Mouse (Mus musculus) MEL (cell line): Measurements from ENCODE around the gene Rhou. TPM values are rescaled to one million over a fixed set of nuclear protein-coding genes. Genes with fewer than 3 reads are reported as not detected.

Source experiments
- DNase-seq: peaks from one replicate; pipeline ENCODE4 v3.0.0; 2011; ENCODE audit warnings: low read depth, low spot score
- H3K27ac ChIP-seq: 2 replicates; pipeline ENCODE4 v1.5.1; 2012; ENCODE audit warnings: low read depth, mild to moderate bottlenecking, control low read depth, low read length, moderate library complexity; ENCODE audit not compliant: control insufficient read depth
- H3K27me3 ChIP-seq, 2 experiments: fragments of 150-350 bp in 1 of 2; sonication (generic) in 1 of 2; 2 replicates each; pipeline ENCODE4 v1.6.1; 2012; ENCODE audit warnings: low read length in 2 of 2, mild to moderate bottlenecking in 2 of 2, improper control_type of control experiment in 1 of 2, moderate library complexity in 1 of 2; ENCODE audit not compliant: insufficient read depth in 2 of 2, control insufficient read depth in 1 of 2
- H3K36me3 ChIP-seq, 2 experiments: 2 replicates each; pipeline ENCODE4 v1.6.1; 2012 to 2014; ENCODE audit warnings: low read length in 2 of 2, improper control_type of control experiment in 1 of 2, inconsistent platforms in 1 of 2, mild to moderate bottlenecking in 1 of 2; ENCODE audit not compliant: insufficient read depth in 2 of 2, control insufficient read depth in 1 of 2
- H3K4me1 ChIP-seq, 2 experiments: fragments of 150-350 bp in 1 of 2; sonication (generic) in 1 of 2; 2 replicates each; pipeline ENCODE4 v1.6.1; 2012; ENCODE audit warnings: low read length in 2 of 2, improper control_type of control experiment in 1 of 2, mild to moderate bottlenecking in 1 of 2; ENCODE audit not compliant: insufficient read depth in 2 of 2, control insufficient read depth in 1 of 2
- H3K4me3 ChIP-seq, 2 experiments: fragments of 150-350 bp in 1 of 2; sonication (generic) in 1 of 2; 2 replicates each; pipeline ENCODE4 v1.5.1; 2012; ENCODE audit warnings: low read depth in 2 of 2, low read length in 2 of 2, mild to moderate bottlenecking in 2 of 2, moderate library complexity in 2 of 2, control low read depth in 1 of 2, improper control_type of control experiment in 1 of 2; ENCODE audit not compliant: control insufficient read depth in 1 of 2, insufficient read depth in 1 of 2
- H3K79me2 ChIP-seq: 2 replicates; pipeline ENCODE4 v1.6.1; 2012; ENCODE audit warnings: mild to moderate bottlenecking, low read length, moderate library complexity; ENCODE audit not compliant: control insufficient read depth, poor library complexity, insufficient read depth
- H3K9ac ChIP-seq: 2 replicates; pipeline ENCODE4 v1.6.1; 2012; ENCODE audit warnings: low read depth, mild to moderate bottlenecking, control low read depth, low read length, moderate library complexity; ENCODE audit not compliant: control insufficient read depth, poor library complexity, severe bottlenecking
- H3K9me3 ChIP-seq: fragments of 150-350 bp; sonication (generic); replicated peaks from 2 replicates; pipeline ENCODE4 v1.6.1; 2012; ENCODE audit warnings: mild to moderate bottlenecking, low read length, improper control_type of control experiment, moderate library complexity; ENCODE audit not compliant: insufficient read depth
- BHLHE40 ChIP-seq: IDR thresholded peaks from 2 replicates; pipeline ENCODE4 v1.6.1; 2012; ENCODE audit warnings: low read depth, mild to moderate bottlenecking, inconsistent platforms, low read length, improper control_type of control experiment, borderline replicate concordance
- CHD2 ChIP-seq: IDR thresholded peaks from 2 replicates; pipeline ENCODE4 v1.6.1; 2011; ENCODE audit warnings: low read length, improper control_type of control experiment
- EP300 ChIP-seq, 2 experiments: IDR thresholded peaks; 2 replicates each; pipeline ENCODE4 v1.6.1; 2011; ENCODE audit warnings: improper control_type of control experiment in 2 of 2, low read length in 2 of 2, low read depth in 1 of 2, mild to moderate bottlenecking in 1 of 2
- ETS1 ChIP-seq: IDR thresholded peaks from 2 replicates; pipeline ENCODE4 v1.6.1; 2012; ENCODE audit warnings: low read depth, mild to moderate bottlenecking, inconsistent platforms, low read length, improper control_type of control experiment, moderate library complexity
- GABPA ChIP-seq: IDR thresholded peaks from 2 replicates; pipeline ENCODE4 v1.6.1; 2012; ENCODE audit warnings: low read depth, mild to moderate bottlenecking, inconsistent platforms, low read length, improper control_type of control experiment, moderate library complexity
- HCFC1 ChIP-seq: IDR thresholded peaks from 2 replicates; pipeline ENCODE4 v1.6.1; 2012; ENCODE audit warnings: low read depth, mild to moderate bottlenecking, inconsistent platforms, low read length, improper control_type of control experiment, moderate library complexity
- MAFK ChIP-seq: IDR thresholded peaks from 2 replicates; pipeline ENCODE4 v1.6.1; 2011; ENCODE audit warnings: low read depth, mild to moderate bottlenecking, low read length, improper control_type of control experiment, borderline replicate concordance
- MYB ChIP-seq: IDR thresholded peaks from 2 replicates; pipeline ENCODE4 v1.6.1; 2011; ENCODE audit warnings: mild to moderate bottlenecking, low read depth, low read length, improper control_type of control experiment
- MYC ChIP-seq: IDR thresholded peaks from 2 replicates; pipeline ENCODE4 v1.6.1; 2011; ENCODE audit warnings: low read depth, mild to moderate bottlenecking, low read length, improper control_type of control experiment, moderate library complexity
- NELFE ChIP-seq: IDR thresholded peaks from 2 replicates; pipeline ENCODE4 v1.6.1; 2011; ENCODE audit warnings: low read depth, low read length, improper control_type of control experiment
- NRF1 ChIP-seq: IDR thresholded peaks from 2 replicates; pipeline ENCODE4 v1.6.1; 2014; ENCODE audit warnings: low read depth, mild to moderate bottlenecking, inconsistent platforms, low read length, improper control_type of control experiment, moderate library complexity; ENCODE audit not compliant: poor library complexity, insufficient read depth, severe bottlenecking
- POLR2AphosphoS5 ChIP-seq: IDR thresholded peaks from 2 replicates; pipeline ENCODE4 v1.6.1; 2012; ENCODE audit warnings: low read depth, borderline replicate concordance, mild to moderate bottlenecking, inconsistent platforms, low read length, moderate library complexity, mixed read lengths
- SIN3A ChIP-seq: IDR thresholded peaks from 2 replicates; pipeline ENCODE4 v1.6.1; 2012; ENCODE audit warnings: low read length, improper control_type of control experiment, inconsistent platforms
- TBP ChIP-seq: IDR thresholded peaks from 2 replicates; pipeline ENCODE4 v1.8.0; 2011; ENCODE audit warnings: low read depth, low read length, improper control_type of control experiment
- TCF12 ChIP-seq: IDR thresholded peaks from 2 replicates; pipeline ENCODE4 v1.6.1; 2014; ENCODE audit warnings: low read depth, mild to moderate bottlenecking, inconsistent platforms, low read length, improper control_type of control experiment, moderate library complexity
- USF1 ChIP-seq: IDR thresholded peaks from 2 replicates; pipeline ENCODE4 v1.6.1; 2014; ENCODE audit warnings: low read depth, mild to moderate bottlenecking, inconsistent platforms, low read length, improper control_type of control experiment, moderate library complexity
- USF2 ChIP-seq, 2 experiments: IDR thresholded peaks; 2 replicates each; pipeline ENCODE4 v1.6.1; 2011 to 2012; ENCODE audit warnings: improper control_type of control experiment in 2 of 2, low read length in 2 of 2, borderline replicate concordance in 1 of 2, inconsistent platforms in 1 of 2, low read depth in 1 of 2, mild to moderate bottlenecking in 1 of 2; ENCODE audit not compliant: insufficient read depth in 1 of 2
- ZC3H11A ChIP-seq: IDR thresholded peaks from 2 replicates; pipeline ENCODE4 v1.6.1; 2012; ENCODE audit warnings: low read depth, mild to moderate bottlenecking, inconsistent platforms, low read length, improper control_type of control experiment
- ZKSCAN1 ChIP-seq: IDR thresholded peaks from 2 replicates; pipeline ENCODE4 v1.6.1; 2012; ENCODE audit warnings: low read depth, mild to moderate bottlenecking, inconsistent platforms, low read length, improper control_type of control experiment, moderate library complexity
- polyA plus RNA-seq, 2 experiments: library from polyadenylated mRNA; stranded (reverse) in 1 of 2; unstranded in 1 of 2; fragments of >175 nt in 1 of 2; fragments of >200 nt in 1 of 2; gene quantifications; 2 replicates each; pipeline versions ENCODE4 v1.2.1 to v1.2.4; 2012; ENCODE audit warnings: low replicate concordance in 2 of 2, low read depth in 1 of 2; ENCODE audit not compliant: insufficient read length in 2 of 2, insufficient read depth in 1 of 2, missing spikeins in 1 of 2
- total RNA-seq: library from RNA; depleted of rRNA; stranded (reverse); fragments of 300-350 nt; gene quantifications from 2 replicates; pipeline ENCODE4 v1.2.3, GENCODE M21; 2012

The Rhou gene
- total and polyA plus RNA-seq, 3 experiments, result not detected

- H3K9me3 ChIP-seq, result no peaks in the 10 kb centered on the region
- no peak overlapping the region for H3K27ac ChIP-seq
- H3K79me2 ChIP-seq, result no peaks in the 10 kb centered on the region
- H3K27me3 ChIP-seq, result no peaks in the 10 kb centered on the region
- H3K4me3 ChIP-seq, result no peak overlapping the region
- DNase-seq, result no peak
- no peaks in the 10 kb centered on the region for H3K36me3 ChIP-seq
- TF ChIP-seq MAFK, result no peak
- TF ChIP-seq ETS1, result no peak
- TF ChIP-seq MYB, result no peak
- TF ChIP-seq POLR2AphosphoS5, result no peak
- no peak for TF ChIP-seq EP300 (IDR thresholded peaks at IDR 0.05; ENCODE audit: low read depth in 1 of 2, low read length in 2 of 2)
- no peak overlapping the region for H3K9ac ChIP-seq
- H3K4me1 ChIP-seq, result no peaks in the 10 kb centered on the region
These were observed 48.3 kb downstream of the Rhou start for GRCm38 (mm10) chr8:123701952-123702587.

GRCm38 (mm10) chr8:123705376-123705775 is 51.6 kb downstream of the Rhou start:
- TF ChIP-seq USF1, result no peak
- TF ChIP-seq TBP, result no peak
- TF ChIP-seq MYC, result no peak
- no peak for TF ChIP-seq ZC3H11A
- TF ChIP-seq GABPA, result no peak
- no peak for TF ChIP-seq MYB
- no peak for TF ChIP-seq ZKSCAN1
- no peak for TF ChIP-seq NELFE
- no peak for TF ChIP-seq USF2 (IDR thresholded peaks at IDR 0.05; ENCODE audit: borderline replicate concordance in 1 of 2, insufficient read depth in 1 of 2, low read depth in 1 of 2, low read length in 2 of 2)
- TF ChIP-seq HCFC1, result no peak
- no peak for TF ChIP-seq TCF12
- no peak for TF ChIP-seq SIN3A
- no peak for TF ChIP-seq EP300 (IDR thresholded peaks at IDR 0.05; ENCODE audit: low read depth in 1 of 2, low read length in 2 of 2)
- TF ChIP-seq BHLHE40, result no peak
- no peak for TF ChIP-seq NRF1
- TF ChIP-seq CHD2, result no peak
- H3K4me1 ChIP-seq, result no peaks in the 10 kb centered on the region
- H3K79me2 ChIP-seq, result no peaks in the 10 kb centered on the region
- no peaks in the 10 kb centered on the region for H3K36me3 ChIP-seq
- no peak overlapping the region for H3K27ac ChIP-seq
- H3K4me3 ChIP-seq, result no peak overlapping the region
- H3K9me3 ChIP-seq, result no peaks in the 10 kb centered on the region
- H3K9ac ChIP-seq, result no peak overlapping the region
- H3K27me3 ChIP-seq, result no peaks in the 10 kb centered on the region
- no peak for DNase-seq
